11 mouse cellular contexts compared by ENCODE assay signal in the genomic region with DNA sequence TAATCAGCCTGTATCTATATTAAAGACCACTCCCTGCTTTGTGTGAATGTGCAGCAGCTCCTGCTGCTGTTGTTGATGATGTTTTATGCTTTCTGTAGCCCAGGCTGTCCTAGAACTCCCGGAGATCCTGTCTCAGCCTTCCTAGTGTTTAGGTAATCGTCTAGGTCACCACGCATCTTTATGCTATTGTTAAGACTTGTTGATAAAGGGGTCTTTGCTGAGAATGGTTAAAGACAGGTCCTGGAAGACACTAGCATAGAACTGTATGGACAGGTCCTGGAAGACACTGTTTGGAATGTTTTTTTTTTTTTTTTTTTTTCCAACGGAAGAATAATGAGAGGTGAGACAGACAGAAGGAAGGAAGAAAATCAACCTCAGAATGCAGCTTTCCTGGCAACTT. TPM values are rescaled to one million over a fixed set of nuclear protein-coding genes. Genes with fewer than 3 reads are reported as not detected.
DNase-seq lines count a peak whose midpoint lies in the region; ATAC-seq and TF ChIP-seq lines count a peak whose summit lies in the region.
"Had no signal": no experiment of that assay in that cellular context is flagged by ENCODE, and none has a peak within 500 bp of the region (broad histone marks: within the 10 kb centered on the region; RNA-seq: fewer than 3 reads in every experiment).

No protein-coding gene starts in this region.

- peak; percentile 35 for ATAC-seq in forebrain, embryonic 15.5 days (replicated peaks)
- no peak for ATAC-seq in liver, embryonic 14.5 days (ENCODE audit: insufficient read depth)
- ATAC-seq in cerebellum, adult (ENCODE audit: insufficient number of reproducible peaks, low FRiP score, low TSS enrichment) = no peak

- TF ChIP-seq EP300 in heart, adult 2 months (IDR thresholded peaks at IDR 0.05; ENCODE audit: insufficient read depth, low read depth, low read length) = no peak
- no peak for TF ChIP-seq EP300 in liver, embryonic 14.5 days (IDR thresholded peaks at IDR 0.05; ENCODE audit: low read depth)

- H3K27ac ChIP-seq in heart, adult 2 months = no peak overlapping the region
- H3K27ac ChIP-seq in forebrain, embryonic 15.5 days (replicated peaks) = peak overlapping the region; percentile 98
- H3K27ac ChIP-seq in liver, embryonic 14.5 days = no peak overlapping the region
- no peak overlapping the region for H3K27ac ChIP-seq in thymus, adult 2 months (ENCODE audit: control insufficient read depth, insufficient read depth, low read length)
- H3K27ac ChIP-seq: macrophage had no signal

- no peaks in the 10 kb centered on the region for H3K9me3 ChIP-seq in forebrain, embryonic 15.5 days
- H3K9me3 ChIP-seq in liver, embryonic 14.5 days (ENCODE audit: control insufficient read depth, low read length) = no peaks in the 10 kb centered on the region

- TF ChIP-seq POLR2A in heart, adult 2 months (IDR thresholded peaks at IDR 0.05; ENCODE audit: insufficient read depth, low read depth, low read length) = no peak
- no peak for TF ChIP-seq POLR2A in thymus, adult 2 months (IDR thresholded peaks at IDR 0.05; ENCODE audit: control insufficient read depth, extremely low read depth, insufficient read depth, low read length, poor library complexity)

- TF ChIP-seq CTCF in heart, adult 2 months (IDR thresholded peaks at IDR 0.05) = no peak
- TF ChIP-seq CTCF in C2C12 (IDR thresholded peaks at IDR 0.05; ENCODE audit: control insufficient read depth, insufficient read depth, insufficient read length) = no peak
- TF ChIP-seq CTCF in liver, embryonic 14.5 days (IDR thresholded peaks at IDR 0.05; ENCODE audit: low read depth) = no peak
- no peak for TF ChIP-seq CTCF in thymus, adult 2 months (IDR thresholded peaks at IDR 0.05; ENCODE audit: borderline replicate concordance, control insufficient read depth, extremely low read depth, insufficient read depth, low read length, poor library complexity)

- peak overlapping the region; percentile 60; the same call in 1 of the 2 replicates for H3K4me3 ChIP-seq in heart, adult 2 months
- peak overlapping the region; percentile 42 for H3K4me3 ChIP-seq in C2C12 (ENCODE audit: insufficient read depth, poor library complexity, severe bottlenecking)
- peak overlapping the region; percentile 99 for H3K4me3 ChIP-seq in forebrain, embryonic 15.5 days
- H3K4me3 ChIP-seq in liver, embryonic 14.5 days (ENCODE audit: insufficient read depth in 1 of 2, low read depth in 2 of 2, low read length in 2 of 2) = peak overlapping the region in 1 of 2 experiments; percentile 30; a peak in 2 of 4 replicates
- no peak overlapping the region for H3K4me3 ChIP-seq in thymus, adult 2 months (ENCODE audit: control insufficient read depth, insufficient read depth, low read length)

- H3K79me2 ChIP-seq in heart, adult 2 months (replicated peaks; ENCODE audit: control insufficient read depth, insufficient read depth, low read length) = no peaks in the 10 kb centered on the region
- H3K79me2 ChIP-seq in C2C12 (ENCODE audit: control insufficient read depth, insufficient read depth) = peaks cover 9% of the 10 kb centered on the region

- H3K9ac ChIP-seq in heart, adult 2 months (ENCODE audit: low read depth, low read length) = no peak overlapping the region
- H3K9ac ChIP-seq in forebrain, embryonic 15.5 days (replicated peaks) = peak overlapping the region; percentile 100
- H3K9ac ChIP-seq in liver, embryonic 14.5 days (replicated peaks) = no peak overlapping the region

- intact Hi-C loops in heart, adult 2 months (cut with DNase I) = no loop called here
- intact Hi-C loops in heart, postnatal 36 days (cut with DNase I) = loop anchor here (2.0 kb wide), 1 partner anchor 43 kb away; no protein-coding TSS in a partner anchor

- WGBS in heart, adult 2 months = 27% methylated on average over 4 of the region's 4 CpGs
- 15% methylated on average over 4 of the region's 4 CpGs for WGBS in forebrain, embryonic 15.5 days
- 31% methylated on average over 4 of the region's 4 CpGs for WGBS in liver, embryonic 14.5 days (ENCODE audit: insufficient replicate concordance)
- 78% methylated on average over 4 of the region's 4 CpGs for WGBS in thymus, adult 2 months

- H3K4me2 ChIP-seq in forebrain, embryonic 15.5 days (replicated peaks) = peak overlapping the region; percentile 60
- peak overlapping the region; percentile 61; the same call in 1 of the 2 replicates for H3K4me2 ChIP-seq in liver, embryonic 14.5 days (ENCODE audit: low read depth)

- no peaks in the 10 kb centered on the region for H3K27me3 ChIP-seq in heart, adult 2 months (ENCODE audit: control insufficient read depth, insufficient read depth, low read length)
- H3K27me3 ChIP-seq in C2C12 (ENCODE audit: control insufficient read depth, insufficient read depth, insufficient read length) = no peaks in the 10 kb centered on the region
- H3K27me3 ChIP-seq in forebrain, embryonic 15.5 days = no peaks in the 10 kb centered on the region
- peaks cover 12% of the 10 kb centered on the region for H3K27me3 ChIP-seq in liver, embryonic 14.5 days (ENCODE audit: control insufficient read depth, insufficient read depth, low read length)
- peaks cover 7% of the 10 kb centered on the region; the same call in 1 of the 2 replicates for H3K27me3 ChIP-seq in thymus, adult 2 months (ENCODE audit: control insufficient read depth, insufficient read depth, low read length)

- no peaks in the 10 kb centered on the region for H3K4me1 ChIP-seq in heart, adult 2 months (ENCODE audit: control insufficient read depth, insufficient read depth, low read length)
- peaks cover 32% of the 10 kb centered on the region for H3K4me1 ChIP-seq in forebrain, embryonic 15.5 days
- no peaks in the 10 kb centered on the region for H3K4me1 ChIP-seq in liver, embryonic 14.5 days (replicated peaks; ENCODE audit: control insufficient read depth in 2 of 2, insufficient read depth in 2 of 2, low read length in 1 of 2)
- H3K4me1 ChIP-seq in thymus, adult 2 months (replicated peaks; ENCODE audit: control insufficient read depth, insufficient read depth, low read length) = peaks cover 5% of the 10 kb centered on the region

- H3K36me3 ChIP-seq in heart, adult 2 months (ENCODE audit: control insufficient read depth, insufficient read depth, low read length) = no peaks in the 10 kb centered on the region
- peaks cover 19% of the 10 kb centered on the region for H3K36me3 ChIP-seq in C2C12 (ENCODE audit: control insufficient read depth, insufficient read depth)
- peaks cover 35% of the 10 kb centered on the region for H3K36me3 ChIP-seq in forebrain, embryonic 15.5 days
- no peaks in the 10 kb centered on the region for H3K36me3 ChIP-seq in liver, embryonic 14.5 days (replicated peaks; ENCODE audit: control insufficient read depth, insufficient read depth, low read depth)
- no peaks in the 10 kb centered on the region for H3K36me3 ChIP-seq in thymus, adult 2 months (ENCODE audit: control insufficient read depth, insufficient read depth, low read length)

- DNase-seq in heart, adult 2 months = no peak
- DNase-seq in heart, postnatal 36 days = no peak
- no peak for DNase-seq in liver, embryonic 14.5 days (ENCODE audit: low read depth in 3 of 3, low spot score in 3 of 3)
- DNase-seq in thymus, adult 2 months = no peak
- DNase-seq in layer of hippocampus, adult 9-11 months = no peak
- DNase-seq: gastrocnemius, postnatal 25 days had no signal

- H3K79me3 ChIP-seq in C2C12 (ENCODE audit: low read depth) = no peaks in the 10 kb centered on the region

- peak overlapping the region; percentile 24 for H3ac ChIP-seq in C2C12 (ENCODE audit: control insufficient read depth, insufficient read length, low read depth)

RNA-seq across cellular contexts. Expression of a gene that starts 2.4 kb away (rescaled TPM):
- total RNA-seq in heart, adult 2 months (2021) = 1 to 10 TPM in 1 of 2 experiments, under 1 TPM in 1; 0.94 to 1.4 TPM
- 2.3 and 4.3 TPM in 2 replicates for polyA plus RNA-seq in heart, adult 2 months (2012; rRNA removed)
- total RNA-seq in heart, postnatal 36 days (2021) = 1 to 10 TPM; 1.0 to 1.8 TPM
- polyA plus RNA-seq in C2C12 (2012; fragmentation: generic; extraction: Trizol) = 11.6 TPM
- 329 and 340 TPM in 2 replicates for polyA plus RNA-seq in forebrain, embryonic 15.5 days (2015; fragmentation: Nextera tagmentation; extraction: Ambion mirVana)
- polyA plus RNA-seq in liver, embryonic 14.5 days (2012; rRNA removed) = 3.3 and 3.5 TPM in 2 replicates
- 2.2 and 2.5 TPM in 2 replicates for polyA plus RNA-seq in liver, embryonic 14.5 days (2014; fragmentation: Nextera tagmentation; extraction: Ambion mirVana)
- 0.94 and 1.1 TPM in 2 replicates for polyA plus RNA-seq in thymus, adult 2 months (2012; rRNA removed)
- polyA plus RNA-seq: macrophage had no signal

RNA-seq across cellular contexts. Expression of a gene that starts 14.0 kb away (rescaled TPM):
- total RNA-seq in heart, adult 2 months (2021) = under 1 TPM; 0.41 to 0.63 TPM
- 0.14 and 0.35 TPM in 2 replicates for polyA plus RNA-seq in heart, adult 2 months (2012; rRNA removed)
- total RNA-seq in heart, postnatal 36 days (2021) = not detected
- 0.06 TPM for polyA plus RNA-seq in C2C12 (2012; fragmentation: generic; extraction: Trizol)
- 2.0 TPM in 2 replicates for polyA plus RNA-seq in forebrain, embryonic 15.5 days (2015; fragmentation: Nextera tagmentation; extraction: Ambion mirVana)
- 0.03 and 0.23 TPM in 2 replicates for polyA plus RNA-seq in liver, embryonic 14.5 days (2012; rRNA removed)
- not detected in 2 replicates for polyA plus RNA-seq in liver, embryonic 14.5 days (2014; fragmentation: Nextera tagmentation; extraction: Ambion mirVana)
- 0.32 and 0.34 TPM in 2 replicates for polyA plus RNA-seq in thymus, adult 2 months (2012; rRNA removed)
- total RNA-seq: adrenal gland, postnatal 25 days; gastrocnemius, postnatal 25 days had no signal
- polyA plus RNA-seq: macrophage had no signal

RNA-seq across cellular contexts. Expression of a gene that starts 19.8 kb away (rescaled TPM):
- not detected for total RNA-seq in heart, adult 2 months (2021)
- polyA plus RNA-seq in heart, adult 2 months (2012; rRNA removed) = 0.09 TPM in 1 of 2 replicates, not detected in the other
- not detected for total RNA-seq in heart, postnatal 36 days (2021)
- 0.02 TPM for polyA plus RNA-seq in C2C12 (2012; fragmentation: generic; extraction: Trizol)
- polyA plus RNA-seq in forebrain, embryonic 15.5 days (2015; fragmentation: Nextera tagmentation; extraction: Ambion mirVana) = 1.9 and 2.4 TPM in 2 replicates
- polyA plus RNA-seq in liver, embryonic 14.5 days (2012; rRNA removed) = not detected in 2 replicates
- polyA plus RNA-seq in liver, embryonic 14.5 days (2014; fragmentation: Nextera tagmentation; extraction: Ambion mirVana) = not detected in 2 replicates
- not detected in 2 replicates for polyA plus RNA-seq in thymus, adult 2 months (2012; rRNA removed)
- total RNA-seq: adrenal gland, postnatal 25 days; gastrocnemius, postnatal 25 days had no signal
- polyA plus RNA-seq: macrophage had no signal

RNA-seq across cellular contexts. Expression of a gene that starts 22.3 kb away (rescaled TPM):
- under 1 TPM; 0.27 to 0.63 TPM for total RNA-seq in heart, adult 2 months (2021)
- 0.41 and 0.61 TPM in 2 replicates for polyA plus RNA-seq in heart, adult 2 months (2012; rRNA removed)
- total RNA-seq in heart, postnatal 36 days (2021) = not detected
- not detected for polyA plus RNA-seq in C2C12 (2012; fragmentation: generic; extraction: Trizol)
- 0.37 TPM in 1 of 2 replicates, not detected in the other for polyA plus RNA-seq in forebrain, embryonic 15.5 days (2015; fragmentation: Nextera tagmentation; extraction: Ambion mirVana)
- not detected in 2 replicates for polyA plus RNA-seq in liver, embryonic 14.5 days (2012; rRNA removed)
- polyA plus RNA-seq in liver, embryonic 14.5 days (2014; fragmentation: Nextera tagmentation; extraction: Ambion mirVana) = not detected in 2 replicates
- not detected in 2 replicates for polyA plus RNA-seq in thymus, adult 2 months (2012; rRNA removed)
- total RNA-seq: adrenal gland, postnatal 25 days; gastrocnemius, postnatal 25 days had no signal
- polyA plus RNA-seq: macrophage had no signal

RNA-seq across cellular contexts. Expression of a gene that starts 42.4 kb away (rescaled TPM):
- total RNA-seq in heart, adult 2 months (2021) = 1 to 10 TPM; 6.5 to 6.7 TPM
- polyA plus RNA-seq in heart, adult 2 months (2012; rRNA removed) = 15.5 and 17.4 TPM in 2 replicates
- 1 to 10 TPM; 8.6 to 9.4 TPM for total RNA-seq in heart, postnatal 36 days (2021)
- 6.1 TPM for polyA plus RNA-seq in C2C12 (2012; fragmentation: generic; extraction: Trizol)
- polyA plus RNA-seq in forebrain, embryonic 15.5 days (2015; fragmentation: Nextera tagmentation; extraction: Ambion mirVana) = 50.9 and 53.1 TPM in 2 replicates
- polyA plus RNA-seq in liver, embryonic 14.5 days (2012; rRNA removed) = 2.2 and 2.7 TPM in 2 replicates
- polyA plus RNA-seq in liver, embryonic 14.5 days (2014; fragmentation: Nextera tagmentation; extraction: Ambion mirVana) = 0.24 and 0.30 TPM in 2 replicates
- polyA plus RNA-seq in thymus, adult 2 months (2012; rRNA removed) = 124 and 135 TPM in 2 replicates

Comparison
In these comparisons a context has a peak if more than half of its experiments do, and no peak if none do; other contexts are left out.
1. RNA of a gene that starts 2.4 kb away (polyA plus RNA-seq): 329 to 340 TPM in forebrain, embryonic 15.5 days; 11.6 TPM in C2C12 (single experiment), 2.2 to 3.5 TPM in liver, embryonic 14.5 days, 2.3 to 4.3 TPM in heart, adult 2 months and 0.94 to 1.1 TPM in thymus, adult 2 months; every median in the first group is over 10 times any median in the second.